Mouse (Mus musculus) lung, adult 2 months (tissue): ENCODE data around the gene Bicc1. TPM values are rescaled to one million over a fixed set of nuclear protein-coding genes. Genes with fewer than 3 reads are reported as not detected.

Experiments
- DNase-seq: peaks from one replicate; pipeline ENCODE4 v3.0.0; 2022
- H3K4me1 ChIP-seq: fragments of 200-500 bp; 2 replicates; pipeline ENCODE4 v1.6.1; 2011; ENCODE audit warnings: low read length; ENCODE audit not compliant: control insufficient read depth, insufficient read depth
- H3K4me3 ChIP-seq: fragments of 200-500 bp; replicated peaks from 2 replicates; pipeline ENCODE3; 2011; ENCODE audit warnings: low read depth, mild to moderate bottlenecking, control low read depth, low read length; ENCODE audit errors: extremely low read depth
- CTCF ChIP-seq: fragments of 200-500 bp; IDR thresholded peaks from 2 replicates; pipeline ENCODE4 v1.5.1; 2011; ENCODE audit warnings: mild to moderate bottlenecking, low read length, control low read depth; ENCODE audit not compliant: insufficient read depth
- POLR2A ChIP-seq: fragments of 200-500 bp; IDR thresholded peaks from 2 replicates; pipeline ENCODE4 v1.6.1; 2011; ENCODE audit warnings: low read depth, mild to moderate bottlenecking, control low read depth, low read length, borderline replicate concordance; ENCODE audit errors: extremely low read depth
- WGBS: fragments of 180-500 bp; shearing (Covaris S2); methylation state at CpG from one replicate; pipeline ENCODE4 v1.1.7; 2018; 5-methylcytosine and 5-hydroxymethylcytosine counted together
- polyA plus RNA-seq: library from polyadenylated mRNA; depleted of rRNA; stranded (reverse); fragments of >200 nt; gene quantifications from 2 replicates; pipeline ENCODE4 v1.2.3, GENCODE M21; 2012

The Bicc1 gene
- polyA plus RNA-seq, 1 experiment, result 23.5 TPM

GRCm38 (mm10) chr10:71050722-71051333 lies 108.7 kb downstream of the Bicc1 start:
- Histone ChIP-seq H3K4me1 (no peaks in the 10 kb centered on the region), H3K4me3 (no peak overlapping the region)
- no peak for TF ChIP-seq POLR2A
- TF ChIP-seq CTCF, result no peak
- no peak for DNase-seq
- WGBS, result 81% methylated on average over 10 of the region's 10 CpGs

GRCm38 (mm10) chr10:71049294-71049693 lies 110.2 kb downstream of the Bicc1 start:
- H3K4me3 ChIP-seq, result no peak overlapping the region
- DNase-seq, result no peak
- H3K4me1 ChIP-seq, result no peaks in the 10 kb centered on the region

GRCm38 (mm10) chr10:71044410-71044809 lies 115.1 kb downstream of the Bicc1 start:
- Histone ChIP-seq H3K4me3 (no peak overlapping the region), H3K4me1 (no peaks in the 10 kb centered on the region)
- no peak for DNase-seq
- TF ChIP-seq CTCF, result no peak
- WGBS, result 90% methylated on average over 1 of the region's 1 CpGs

More at GRCm38 (mm10) chr10:71049294-71049693, 110.2 kb downstream of the Bicc1 start:
- no peak for TF ChIP-seq POLR2A
- no peak for TF ChIP-seq CTCF
- WGBS, result 59% methylated on average over 17 of the region's 17 CpGs

- WGBS, result 56% methylated on average over 4 of the region's 4 CpGs
- no peak for DNase-seq
These were observed 117.6 kb downstream of the Bicc1 start for GRCm38 (mm10) chr10:71041874-71042273.

GRCm38 (mm10) chr10:71036484-71036883 lies 123.0 kb downstream of the Bicc1 start:
- no peaks in the 10 kb centered on the region for H3K4me1 ChIP-seq
- no peak for DNase-seq
- TF ChIP-seq CTCF (no peak), POLR2A (no peak)
- no peak overlapping the region for H3K4me3 ChIP-seq
- 76% methylated on average over 7 of the region's 7 CpGs for WGBS

More at GRCm38 (mm10) chr10:71041874-71042273, 117.6 kb downstream of the Bicc1 start:
- TF ChIP-seq CTCF (no peak), POLR2A (no peak)
- Histone ChIP-seq H3K4me3 (no peak overlapping the region), H3K4me1 (no peaks in the 10 kb centered on the region)

GRCm38 (mm10) chr10:71028996-71029395 lies 130.5 kb downstream of the Bicc1 start:
- Histone ChIP-seq H3K4me3 (no peak overlapping the region), H3K4me1 (peaks cover 19% of the 10 kb centered on the region)
- TF ChIP-seq POLR2A, result no peak
- no peak for TF ChIP-seq CTCF
- WGBS, result 53% methylated on average over 4 of the region's 4 CpGs
- DNase-seq, result no peak

GRCm38 (mm10) chr10:71028066-71028844 lies 131.2 kb downstream of the Bicc1 start:
- no peak for TF ChIP-seq POLR2A
- TF ChIP-seq CTCF, result no peak
- Histone ChIP-seq H3K4me3 (no peak overlapping the region), H3K4me1 (peaks cover 19% of the 10 kb centered on the region)
- no peak for DNase-seq
- 34% methylated on average over 14 of the region's 14 CpGs for WGBS

- Histone ChIP-seq H3K4me1 (peaks cover 19% of the 10 kb centered on the region), H3K4me3 (no peak overlapping the region)
- 27% methylated on average over 18 of the region's 18 CpGs for WGBS
- TF ChIP-seq CTCF (no peak), POLR2A (no peak)
- peak; percentile 23 for DNase-seq
These were observed 134.2 kb downstream of the Bicc1 start for GRCm38 (mm10) chr10:71025131-71025894.

- DNase-seq, result no peak
- H3K4me1 ChIP-seq, result peaks cover 19% of the 10 kb centered on the region
- TF ChIP-seq POLR2A, result no peak
- TF ChIP-seq CTCF, result no peak
- 34% methylated on average over 9 of the region's 9 CpGs for WGBS
- no peak overlapping the region for H3K4me3 ChIP-seq
These were observed 134.8 kb downstream of the Bicc1 start for GRCm38 (mm10) chr10:71024681-71025080.
